Mouse (Mus musculus) stomach, embryonic 16.5 days (tissue): ENCODE measurements at regions not wholly inside any gene's neighbourhood (a gene's known extent, or its start where the extent isn't known, plus 50 kb on each side); places are given as distances from the start of the nearest gene placed in this dataset.

Experiments used
- ATAC-seq: fragments of 200-750 bp; cut with Nextera tagmentation; 2 replicates; pipeline ENCODE4 v1.8.0; 2017; ENCODE audit warnings: moderate number of reproducible peaks, moderate TSS enrichment; ENCODE audit not compliant: insufficient read depth, low FRiP score
- H3K27ac ChIP-seq: fragments of 300-500 bp; sonication (generic); 2 replicates; pipeline ENCODE4 v1.5.1; 2014; ENCODE audit warnings: low read length
- H3K27me3 ChIP-seq: fragments of 300-500 bp; sonication (generic); 2 replicates; pipeline ENCODE4 v1.6.1; 2014; ENCODE audit warnings: low read length, control low read depth, mixed read lengths; ENCODE audit not compliant: control insufficient read depth, insufficient read depth
- H3K36me3 ChIP-seq: fragments of 300-500 bp; sonication (generic); 2 replicates; pipeline ENCODE4 v1.6.1; 2014; ENCODE audit warnings: low read length; ENCODE audit not compliant: control insufficient read depth, insufficient read depth
- H3K4me1 ChIP-seq: fragments of 300-500 bp; sonication (generic); 2 replicates; pipeline ENCODE4 v1.6.1; 2014; ENCODE audit warnings: low read length, control low read depth, mixed read lengths; ENCODE audit not compliant: control insufficient read depth, insufficient read depth
- H3K4me2 ChIP-seq: fragments of 300-500 bp; sonication (generic); 2 replicates; pipeline ENCODE4 v1.6.1; 2014; ENCODE audit warnings: low read depth, low read length, mixed read lengths
- H3K4me3 ChIP-seq: fragments of 300-500 bp; sonication (generic); replicated peaks from 2 replicates; pipeline ENCODE4 v1.5.1; 2014; ENCODE audit warnings: mild to moderate bottlenecking, low read length
- H3K9ac ChIP-seq: fragments of 300-500 bp; sonication (generic); 2 replicates; pipeline ENCODE4 v1.6.1; 2014; ENCODE audit warnings: low read length
- H3K9me3 ChIP-seq: fragments of 300-500 bp; sonication (generic); replicated peaks from 2 replicates; pipeline ENCODE4 v1.6.1; 2016; ENCODE audit warnings: low read length, control low read depth; ENCODE audit not compliant: control insufficient read depth
- WGBS: fragments of 180-500 bp; shearing (Covaris S2); extraction: QIAGEN DNeasy Blood & Tissue Kit; methylation state at CpG from one replicate; pipeline ENCODE4 v1.1.7; 2014; 5-methylcytosine and 5-hydroxymethylcytosine counted together

GRCm38 (mm10) chr6:99950811-99951210 lies 224.6 kb upstream of the Prok2 start:
- 80% methylated on average over 8 of the region's 8 CpGs for WGBS
- Histone ChIP-seq H3K4me1 (no peaks in the 10 kb centered on the region), H3K4me2 (no peak overlapping the region), H3K27me3 (no peaks in the 10 kb centered on the region), H3K9ac (no peak overlapping the region), H3K4me3 (no peak overlapping the region), H3K36me3 (no peaks in the 10 kb centered on the region), H3K27ac (no peak overlapping the region), H3K9me3 (no peaks in the 10 kb centered on the region)
- ATAC-seq, result no peak

GRCm38 (mm10) chr6:99946917-99947316 lies 220.7 kb upstream of the Prok2 start:
- Histone ChIP-seq H3K36me3 (no peaks in the 10 kb centered on the region), H3K4me3 (no peak overlapping the region), H3K27ac (no peak overlapping the region), H3K4me2 (no peak overlapping the region), H3K9ac (no peak overlapping the region), H3K27me3 (no peaks in the 10 kb centered on the region), H3K4me1 (no peaks in the 10 kb centered on the region), H3K9me3 (no peaks in the 10 kb centered on the region)
- WGBS, result 52% methylated on average over 2 of the region's 2 CpGs
- no peak for ATAC-seq

- 58% methylated on average over 3 of the region's 3 CpGs for WGBS
- no peaks in the 10 kb centered on the region for H3K27me3 ChIP-seq
- H3K4me1 ChIP-seq, result no peaks in the 10 kb centered on the region
- H3K36me3 ChIP-seq, result no peaks in the 10 kb centered on the region
- H3K9ac ChIP-seq, result no peak overlapping the region
- H3K4me3 ChIP-seq, result no peak overlapping the region
- no peak overlapping the region for H3K27ac ChIP-seq
- no peak overlapping the region for H3K4me2 ChIP-seq
- H3K9me3 ChIP-seq, result no peaks in the 10 kb centered on the region
- ATAC-seq, result no peak
Measured at GRCm38 (mm10) chr6:99946481-99946880, 220.3 kb upstream of the Prok2 start.

GRCm38 (mm10) chr6:99945691-99946090 lies 219.5 kb upstream of the Prok2 start:
- no peak overlapping the region for H3K4me3 ChIP-seq
- no peak overlapping the region for H3K9ac ChIP-seq
- 70% methylated on average over 2 of the region's 2 CpGs for WGBS

GRCm38 (mm10) chr6:99942958-99943357 lies 216.8 kb upstream of the Prok2 start:
- no peak for ATAC-seq
- Histone ChIP-seq H3K4me2 (no peak overlapping the region), H3K9me3 (no peaks in the 10 kb centered on the region), H3K9ac (no peak overlapping the region), H3K36me3 (no peaks in the 10 kb centered on the region), H3K27ac (no peak overlapping the region), H3K4me3 (no peak overlapping the region), H3K27me3 (no peaks in the 10 kb centered on the region), H3K4me1 (peaks cover 6% of the 10 kb centered on the region; the same call in 1 of the 2 replicates)
- 77% methylated on average over 1 of the region's 1 CpGs for WGBS

More at GRCm38 (mm10) chr6:99945691-99946090, 219.5 kb upstream of the Prok2 start:
- no peak overlapping the region for H3K27ac ChIP-seq
- no peaks in the 10 kb centered on the region for H3K27me3 ChIP-seq
- no peak for ATAC-seq
- H3K4me1 ChIP-seq, result no peaks in the 10 kb centered on the region
- H3K9me3 ChIP-seq, result no peaks in the 10 kb centered on the region
- no peaks in the 10 kb centered on the region for H3K36me3 ChIP-seq
- H3K4me2 ChIP-seq, result no peak overlapping the region

GRCm38 (mm10) chr6:99940118-99940517 lies 213.9 kb upstream of the Prok2 start:
- Histone ChIP-seq H3K4me3 (no peak overlapping the region), H3K27ac (no peak overlapping the region), H3K9me3 (no peaks in the 10 kb centered on the region), H3K27me3 (no peaks in the 10 kb centered on the region), H3K36me3 (no peaks in the 10 kb centered on the region), H3K4me2 (no peak overlapping the region), H3K4me1 (peaks cover 14% of the 10 kb centered on the region), H3K9ac (no peak overlapping the region)
- no peak for ATAC-seq
- WGBS, result 38% methylated on average over 5 of the region's 5 CpGs

GRCm38 (mm10) chr6:99939382-99939781 lies 213.2 kb upstream of the Prok2 start:
- WGBS, result 44% methylated on average over 5 of the region's 5 CpGs
- Histone ChIP-seq H3K9me3 (no peaks in the 10 kb centered on the region), H3K9ac (no peak overlapping the region), H3K36me3 (no peaks in the 10 kb centered on the region), H3K4me3 (no peak overlapping the region), H3K27ac (peak overlapping the region; percentile 37; the same call in 1 of the 2 replicates), H3K4me2 (no peak overlapping the region), H3K27me3 (no peaks in the 10 kb centered on the region), H3K4me1 (peaks cover 16% of the 10 kb centered on the region)
- no peak for ATAC-seq

GRCm38 (mm10) chr6:99938949-99939348 lies 212.8 kb upstream of the Prok2 start:
- Histone ChIP-seq H3K9me3 (no peaks in the 10 kb centered on the region), H3K4me3 (no peak overlapping the region), H3K4me1 (peaks cover 19% of the 10 kb centered on the region), H3K36me3 (no peaks in the 10 kb centered on the region), H3K27ac (no peak overlapping the region; the same call in 1 of the 2 replicates), H3K27me3 (no peaks in the 10 kb centered on the region), H3K9ac (no peak overlapping the region), H3K4me2 (no peak overlapping the region)
- 37% methylated on average over 7 of the region's 7 CpGs for WGBS
- no peak for ATAC-seq

- peaks cover 20% of the 10 kb centered on the region for H3K4me1 ChIP-seq
- no peak overlapping the region for H3K9ac ChIP-seq
- no peak overlapping the region for H3K4me3 ChIP-seq
- no peak overlapping the region for H3K27ac ChIP-seq
- no peak overlapping the region for H3K4me2 ChIP-seq
- no peak for ATAC-seq
- no peaks in the 10 kb centered on the region for H3K9me3 ChIP-seq
- H3K27me3 ChIP-seq, result no peaks in the 10 kb centered on the region
- no peaks in the 10 kb centered on the region for H3K36me3 ChIP-seq
Measured at GRCm38 (mm10) chr6:99936716-99937115, 210.5 kb upstream of the Prok2 start.

GRCm38 (mm10) chr6:99935373-99935772 lies 209.2 kb upstream of the Prok2 start:
- WGBS, result 63% methylated on average over 4 of the region's 4 CpGs
- peaks cover 20% of the 10 kb centered on the region for H3K4me1 ChIP-seq

More at GRCm38 (mm10) chr6:99935373-99935772, 209.2 kb upstream of the Prok2 start:
- no peak overlapping the region for H3K27ac ChIP-seq
- H3K36me3 ChIP-seq, result no peaks in the 10 kb centered on the region
- no peaks in the 10 kb centered on the region for H3K9me3 ChIP-seq
- H3K4me3 ChIP-seq, result no peak overlapping the region
- no peaks in the 10 kb centered on the region for H3K27me3 ChIP-seq
- no peak overlapping the region for H3K4me2 ChIP-seq
- ATAC-seq, result no peak
- H3K9ac ChIP-seq, result no peak overlapping the region
